Mouse (Mus musculus) MEL (cell line): ENCODE results near the gene Fam178b.

Source experiments
- CTCF ChIP-seq, 3 experiments: IDR thresholded peaks in 2 of 3; conservative IDR thresholded peaks in 1 of 3; 2 replicates each; pipeline ENCODE4 v1.5.1; 2011 to 2012; ENCODE audit warnings: low read length in 3 of 3, low read depth in 2 of 3, mild to moderate bottlenecking in 2 of 3, improper control_type of control experiment in 1 of 3, inconsistent platforms in 1 of 3, mixed read lengths in 1 of 3, moderate library complexity in 1 of 3; ENCODE audit not compliant: control insufficient read depth in 1 of 3, insufficient read depth in 1 of 3, poor library complexity in 1 of 3, severe bottlenecking in 1 of 3
- ELF1 ChIP-seq: IDR thresholded peaks from 2 replicates; pipeline ENCODE4 v1.6.1; 2014; ENCODE audit warnings: low read depth, mild to moderate bottlenecking, inconsistent platforms, low read length, improper control_type of control experiment, moderate library complexity
- GATA1 ChIP-seq: IDR thresholded peaks from 2 replicates; pipeline ENCODE4 v1.6.1; 2011; ENCODE audit warnings: low read depth, low read length, improper control_type of control experiment
- KAT2A ChIP-seq: conservative IDR thresholded peaks from 2 replicates; pipeline ENCODE4 v1.6.1; 2012; ENCODE audit warnings: low read depth, low read length, improper control_type of control experiment, inconsistent platforms
- NRF1 ChIP-seq: IDR thresholded peaks from 2 replicates; pipeline ENCODE4 v1.6.1; 2014; ENCODE audit warnings: low read depth, mild to moderate bottlenecking, inconsistent platforms, low read length, improper control_type of control experiment, moderate library complexity; ENCODE audit not compliant: poor library complexity, insufficient read depth, severe bottlenecking

DNA sequence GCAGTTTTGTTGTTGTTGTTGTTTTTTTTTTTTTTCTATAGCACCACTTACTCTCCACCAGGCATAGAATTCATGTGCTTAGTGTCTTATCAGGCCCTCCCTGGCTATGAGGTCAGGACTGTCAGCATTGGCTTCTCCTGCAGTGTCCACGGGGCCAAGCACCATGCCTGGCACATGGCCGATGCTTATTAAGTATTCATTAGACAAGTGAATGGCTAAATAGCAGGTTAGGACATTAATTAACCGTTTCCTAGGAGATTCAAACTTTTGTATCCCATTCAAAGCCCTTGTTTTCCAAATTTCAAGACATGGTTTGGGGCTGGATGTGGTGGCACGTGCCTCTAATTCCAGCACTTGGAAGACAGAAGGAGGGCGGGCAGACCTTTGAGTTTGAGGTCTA lies 101.7 kb downstream of the Fam178b start:
- TF ChIP-seq GATA1: no peak
- no peak for TF ChIP-seq CTCF (IDR thresholded peaks at IDR 0.05 in 2 of 3, conservative IDR thresholded peaks at IDR 0.05 in 1 of 3; ENCODE audit: control insufficient read depth in 1 of 3, insufficient read depth in 1 of 3, low read depth in 2 of 3, low read length in 3 of 3, poor library complexity in 1 of 3, severe bottlenecking in 1 of 3)
- TF ChIP-seq KAT2A: no peak
- no peak for TF ChIP-seq ELF1
- no peak for TF ChIP-seq NRF1
